Mouse (Mus musculus): ENCODE results near the gene Tenm2.

DNA sequence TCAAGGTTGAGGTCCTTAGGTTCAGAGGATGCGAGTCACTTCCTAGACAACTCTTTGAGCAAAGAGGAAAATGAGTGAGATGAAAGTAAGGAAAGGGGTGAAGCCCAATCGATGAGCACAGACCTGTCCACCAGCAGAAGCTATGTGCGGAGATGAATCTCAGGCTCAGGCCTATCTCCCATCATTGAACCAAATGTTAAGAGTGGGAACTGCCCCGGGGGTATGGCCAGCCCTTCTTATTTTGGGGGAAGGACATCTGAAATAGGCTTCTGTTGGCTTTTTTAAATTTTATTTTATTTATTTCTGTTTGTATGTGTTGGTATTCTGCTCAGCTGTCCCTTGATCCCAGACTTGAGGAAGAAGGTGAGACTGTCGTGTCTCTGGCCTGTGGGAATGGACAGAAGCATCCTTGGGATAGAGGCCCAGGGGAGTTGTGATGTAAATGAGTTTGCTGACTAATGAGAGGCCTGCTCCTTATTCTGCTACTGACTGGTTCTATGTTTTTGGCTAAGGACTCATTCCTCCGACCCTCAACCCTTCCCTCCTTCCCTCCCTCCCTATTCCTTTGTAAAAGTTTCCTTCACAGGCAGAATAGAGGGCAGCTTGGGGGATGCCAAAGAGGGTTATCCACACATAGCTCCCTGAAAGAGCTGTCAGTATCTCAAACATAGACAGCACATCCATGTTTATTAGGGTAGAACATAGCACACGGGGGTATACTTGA lies 1011.9 kb downstream of the Tenm2 start:
- TF ChIP-seq CTCF (IDR thresholded peaks at IDR 0.05) (no peak), EP300 (IDR thresholded peaks at IDR 0.05) (no peak)

All from lung, postnatal 0 days (tissue).